Mouse (Mus musculus) ES-E14 (cell line): ENCODE data around the gene Etv5. TPM values are rescaled to one million over a fixed set of nuclear protein-coding genes. Genes with fewer than 3 reads are reported as not detected.

Source experiments
- DNase-seq: peaks from one replicate; pipeline ENCODE4 v3.0.0-alpha.2; 2013; ENCODE audit warnings: low read depth, low spot score
- H3K27ac ChIP-seq: 2 replicates; pipeline ENCODE4 v1.5.1; 2012; ENCODE audit warnings: low read depth, mild to moderate bottlenecking, low read length, moderate library complexity, mixed read lengths; ENCODE audit not compliant: poor library complexity, insufficient read depth, severe bottlenecking
- H3K36me3 ChIP-seq: 2 replicates; pipeline ENCODE4 v1.6.1; 2012; ENCODE audit warnings: mild to moderate bottlenecking, low read length, moderate library complexity, mixed read lengths; ENCODE audit not compliant: control insufficient read depth, poor library complexity, insufficient read depth, severe bottlenecking
- H3K4me1 ChIP-seq, 2 experiments: fragments of 150-350 bp in 1 of 2; sonication (generic) in 1 of 2; 2 replicates each; pipeline ENCODE4 v1.6.1; 2012; ENCODE audit warnings: low read length in 2 of 2, mild to moderate bottlenecking in 1 of 2, mixed read lengths in 1 of 2; ENCODE audit not compliant: control insufficient read depth in 2 of 2, insufficient read depth in 2 of 2, poor library complexity in 1 of 2
- H3K4me3 ChIP-seq, 2 experiments: fragments of 150-350 bp in 1 of 2; sonication (generic) in 1 of 2; 2 replicates each; pipeline ENCODE4 v1.5.1; 2012; ENCODE audit warnings: low read length in 2 of 2, low read depth in 1 of 2, mild to moderate bottlenecking in 1 of 2, mixed read lengths in 1 of 2; ENCODE audit not compliant: insufficient read depth in 1 of 2, poor library complexity in 1 of 2, severe bottlenecking in 1 of 2
- H3K9ac ChIP-seq: 2 replicates; pipeline ENCODE4 v1.6.1; 2012; ENCODE audit warnings: low read depth, mild to moderate bottlenecking, low read length, mixed read lengths; ENCODE audit not compliant: poor library complexity, insufficient read depth, severe bottlenecking
- H3K9me3 ChIP-seq: fragments of 150-350 bp; sonication (generic); 2 replicates; pipeline ENCODE4 v1.6.1; 2012; ENCODE audit warnings: low read depth, mild to moderate bottlenecking, low read length; ENCODE audit not compliant: control insufficient read depth, insufficient read depth
- CHD2 ChIP-seq: IDR thresholded peaks from 2 replicates; pipeline ENCODE4 v1.6.1; 2014; ENCODE audit warnings: mild to moderate bottlenecking, low read depth, low read length, inconsistent platforms
- HCFC1 ChIP-seq: IDR thresholded peaks from 2 replicates; pipeline ENCODE4 v1.6.1; 2012; ENCODE audit warnings: low read length, inconsistent platforms, borderline replicate concordance; ENCODE audit not compliant: insufficient read depth
- MAFK ChIP-seq: IDR thresholded peaks from 2 replicates; pipeline ENCODE4 v1.6.1; 2014; ENCODE audit warnings: mild to moderate bottlenecking, low read depth, low read length, inconsistent platforms; ENCODE audit not compliant: insufficient read depth
- ZC3H11A ChIP-seq: IDR thresholded peaks from 2 replicates; pipeline ENCODE4 v1.6.1; 2012; ENCODE audit warnings: low read depth, mild to moderate bottlenecking, inconsistent platforms, low read length, borderline replicate concordance
- ZNF384 ChIP-seq: IDR thresholded peaks from 2 replicates; pipeline ENCODE4 v1.6.1; 2012; ENCODE audit warnings: low read depth, low read length, inconsistent platforms
- in situ Hi-C, 2 experiments: fragments of 600-800 bp; cut with MboI; formaldehyde crosslinking; loops; one replicate each; pipeline ENCODE4 v1.15.1; 2025; ENCODE audit warnings: low sequenced_read_pairs in 2 of 2, inconsistent platforms in 1 of 2; ENCODE audit not compliant: unreplicated experiment in 2 of 2
- total RNA-seq: library from RNA; depleted of rRNA; stranded (reverse); fragments of 300-350 nt; gene quantifications from 2 replicates; pipeline ENCODE4 v1.2.3, GENCODE M21; 2012

Etv5 gene
- total RNA-seq, 1 experiment, result 136 TPM

GRCm38 (mm10) chr16:22372701-22373124 is 66.8 kb downstream of the Etv5 start:
- no peak overlapping the region for H3K9ac ChIP-seq
- in situ Hi-C loops, result no loop called here
- H3K27ac ChIP-seq, result no peak overlapping the region
- peaks cover 0 to 2% of the 10 kb centered on the region in 2 experiments; a peak in 1 of 4 replicates for H3K4me1 ChIP-seq
- TF ChIP-seq ZNF384 (no peak), HCFC1 (no peak), MAFK (no peak), CHD2 (no peak), ZC3H11A (no peak)
- DNase-seq, result no peak
- H3K9me3 ChIP-seq, result no peaks in the 10 kb centered on the region
- H3K4me3 ChIP-seq, result no peak overlapping the region
- H3K36me3 ChIP-seq, result no peaks in the 10 kb centered on the region

- in situ Hi-C loops, result no loop called here
- DNase-seq, result no peak
Observed at GRCm38 (mm10) chr16:22372225-22372624, 67.3 kb downstream of the Etv5 start.

GRCm38 (mm10) chr16:22367099-22367498 is 72.4 kb downstream of the Etv5 start:
- Histone ChIP-seq H3K9ac (no peak overlapping the region), H3K4me3 (no peak overlapping the region), H3K9me3 (no peaks in the 10 kb centered on the region), H3K27ac (no peak overlapping the region), H3K4me1 (no peaks in the 10 kb centered on the region), H3K36me3 (no peaks in the 10 kb centered on the region)
- in situ Hi-C loops, result no loop called here
- DNase-seq, result no peak
- no peak for TF ChIP-seq ZNF384
- TF ChIP-seq HCFC1, result no peak

More at GRCm38 (mm10) chr16:22372225-22372624, 67.3 kb downstream of the Etv5 start:
- Histone ChIP-seq H3K9ac (no peak overlapping the region), H3K4me3 (no peak overlapping the region), H3K4me1 (0 out of 4 replicates have a peak, but pooled peaks cover 0 to 2% of the 10 kb centered on the region in 2 experiments), H3K36me3 (no peaks in the 10 kb centered on the region), H3K9me3 (no peaks in the 10 kb centered on the region), H3K27ac (no peak overlapping the region)
- TF ChIP-seq ZC3H11A (no peak), ZNF384 (no peak), MAFK (no peak), HCFC1 (no peak), CHD2 (no peak)

- Histone ChIP-seq H3K4me1 (no peaks in the 10 kb centered on the region), H3K9ac (no peak overlapping the region), H3K4me3 (no peak overlapping the region), H3K27ac (no peak overlapping the region), H3K36me3 (no peaks in the 10 kb centered on the region), H3K9me3 (no peaks in the 10 kb centered on the region)
- in situ Hi-C loops, result no loop called here
- TF ChIP-seq CHD2 (no peak), MAFK (no peak), ZC3H11A (no peak), HCFC1 (no peak), ZNF384 (no peak)
- no peak for DNase-seq
Observed at GRCm38 (mm10) chr16:22366040-22366439, 73.5 kb downstream of the Etv5 start.

- in situ Hi-C loops, result no loop called here
Observed at GRCm38 (mm10) chr16:22365596-22365995, 73.9 kb downstream of the Etv5 start.

More at GRCm38 (mm10) chr16:22365596-22365995, 73.9 kb downstream of the Etv5 start:
- H3K4me1 ChIP-seq, result no peaks in the 10 kb centered on the region
- DNase-seq, result no peak
- no peak overlapping the region for H3K9ac ChIP-seq
- H3K9me3 ChIP-seq, result no peaks in the 10 kb centered on the region
- no peaks in the 10 kb centered on the region for H3K36me3 ChIP-seq
- no peak overlapping the region for H3K4me3 ChIP-seq
- no peak overlapping the region for H3K27ac ChIP-seq
- TF ChIP-seq HCFC1 (no peak), CHD2 (no peak), ZC3H11A (no peak), MAFK (no peak), ZNF384 (no peak)
